Mouse (Mus musculus) lung, postnatal 0 days (tissue): ENCODE measurements at regions not wholly inside any gene's neighbourhood (a gene's known extent, or its start where the extent isn't known, plus 50 kb on each side); places are given as distances from the start of the nearest gene placed in this dataset.
A peak's percentile ranks its signal among the peaks of the same experiment; 100 is the strongest.
"Not testable (repeated sequence)": the region's sequence is repeated elsewhere in the genome, so short reads cannot be mapped to it uniquely, and the experiment has no call there.

Experiments used
- ATAC-seq: fragments of 200-750 bp; cut with Nextera tagmentation; 2 replicates; pipeline ENCODE4 v1.8.0; 2017; ENCODE audit warnings: moderate library complexity
- DNase-seq: peaks from one replicate; pipeline ENCODE4 v3.0.0-alpha.2; 2016; ENCODE audit warnings: low spot score
- H3K27ac ChIP-seq: fragments of 300-500 bp; sonication (generic); 2 replicates; pipeline ENCODE4 v1.5.1; 2014; ENCODE audit warnings: antibody characterized with exemption, mild to moderate bottlenecking, low read length, mixed read lengths
- H3K27me3 ChIP-seq: fragments of 300-500 bp; sonication (generic); replicated peaks from 2 replicates; pipeline ENCODE4 v1.6.1; 2014; ENCODE audit warnings: low read length, mixed read lengths; ENCODE audit not compliant: insufficient read depth
- H3K36me3 ChIP-seq: fragments of 300-500 bp; sonication (generic); 2 replicates; pipeline ENCODE4 v1.6.1; 2014; ENCODE audit warnings: low read length, mixed read lengths; ENCODE audit not compliant: insufficient read depth
- H3K4me1 ChIP-seq: fragments of 300-500 bp; sonication (generic); 2 replicates; pipeline ENCODE4 v1.6.1; 2014; ENCODE audit warnings: antibody characterized with exemption, low read depth, low read length, mixed read lengths; ENCODE audit not compliant: insufficient read depth
- H3K4me2 ChIP-seq: fragments of 300-500 bp; sonication (generic); replicated peaks from 2 replicates; pipeline ENCODE4 v1.6.1; 2014; ENCODE audit warnings: low read depth, mild to moderate bottlenecking, low read length, moderate library complexity, mixed read lengths
- H3K4me3 ChIP-seq: fragments of 300-500 bp; sonication (generic); 2 replicates; pipeline ENCODE4 v1.5.1; 2014; ENCODE audit warnings: low read depth, low read length
- H3K9ac ChIP-seq: fragments of 300-500 bp; sonication (generic); replicated peaks from 2 replicates; pipeline ENCODE4 v1.6.1; 2014; ENCODE audit warnings: low read depth, mild to moderate bottlenecking
- H3K9me3 ChIP-seq: fragments of 300-500 bp; sonication (generic); 2 replicates; pipeline ENCODE4 v1.6.1; 2016; ENCODE audit warnings: low read length, mixed read lengths
- CTCF ChIP-seq: IDR thresholded peaks from 2 replicates; pipeline ENCODE4 v1.5.1; 2016; ENCODE audit warnings: antibody characterized with exemption, mild to moderate bottlenecking
- EP300 ChIP-seq: IDR thresholded peaks from 2 replicates; pipeline ENCODE4 v1.6.1; 2016; ENCODE audit warnings: antibody characterized with exemption, mild to moderate bottlenecking, control low read depth
- WGBS: fragments of 180-500 bp; shearing (Covaris S2); extraction: QIAGEN DNeasy Blood & Tissue Kit; methylation state at CpG from one replicate; pipeline ENCODE4 v1.1.7; 2014; 5-methylcytosine and 5-hydroxymethylcytosine counted together

GRCm38 (mm10) chr12:77617552-77617951 is 379.6 kb downstream of the Fut8 start:
- no peaks in the 10 kb centered on the region for H3K27me3 ChIP-seq
- no peaks in the 10 kb centered on the region for H3K36me3 ChIP-seq
- ATAC-seq = no peak
- WGBS = 88% methylated on average over 3 of the region's 3 CpGs
- DNase-seq = no peak
- no peak for TF ChIP-seq CTCF
- TF ChIP-seq EP300 = no peak
- H3K4me2 ChIP-seq = no peak overlapping the region
- no peaks in the 10 kb centered on the region for H3K9me3 ChIP-seq
- H3K4me3 ChIP-seq = no peak overlapping the region
- no peaks in the 10 kb centered on the region for H3K4me1 ChIP-seq
- no peak overlapping the region for H3K27ac ChIP-seq
- H3K9ac ChIP-seq = no peak overlapping the region

DNA sequence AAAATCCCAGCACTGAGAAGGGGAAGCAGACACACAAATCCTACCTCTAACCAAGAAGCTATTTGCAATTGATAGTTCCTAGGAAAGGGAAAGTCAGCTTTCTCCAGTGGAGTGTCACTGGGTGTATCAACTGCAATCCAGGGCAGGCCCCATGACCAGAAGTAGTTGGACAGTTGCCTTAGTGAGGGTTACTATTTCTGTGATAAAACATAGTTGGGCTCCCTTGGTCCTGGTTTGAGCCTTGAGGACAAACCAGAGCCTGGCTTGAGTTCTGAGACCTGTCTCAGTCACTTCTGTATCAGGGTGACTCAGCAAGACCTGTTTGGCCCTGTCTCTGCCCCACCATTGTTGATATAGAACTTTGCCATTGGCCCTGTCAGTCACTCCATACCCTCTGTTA is 384.3 kb downstream of the Fut8 start:
- Histone ChIP-seq H3K9ac (no peak overlapping the region), H3K4me1 (no peaks in the 10 kb centered on the region), H3K27ac (no peak overlapping the region), H3K4me2 (no peak overlapping the region), H3K27me3 (no peaks in the 10 kb centered on the region), H3K9me3 (no peaks in the 10 kb centered on the region), H3K36me3 (no peaks in the 10 kb centered on the region), H3K4me3 (no peak overlapping the region)
- ATAC-seq (no peak), DNase-seq (no peak)
- TF ChIP-seq CTCF (no peak), EP300 (no peak)

DNA sequence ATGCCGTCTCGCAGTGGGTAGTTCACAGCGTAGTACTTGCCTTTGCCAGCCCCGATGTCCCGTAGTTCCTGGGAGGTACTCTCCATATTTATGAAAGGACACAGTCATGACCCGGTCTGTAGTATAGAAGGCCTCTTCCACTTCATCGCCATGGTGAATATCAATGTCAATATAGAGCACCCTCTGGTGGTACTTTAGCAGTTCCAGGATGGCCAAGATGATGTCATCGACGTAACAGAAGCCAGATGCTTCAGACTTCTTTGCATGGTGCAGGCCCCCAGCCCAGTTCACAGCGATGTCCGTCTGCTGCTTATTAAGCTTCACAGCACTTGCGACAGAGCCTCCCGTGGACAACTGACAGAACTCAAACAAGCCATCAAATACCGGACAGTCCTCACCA is 386.4 kb downstream of the Fut8 start:
- H3K27ac ChIP-seq = not testable (repeated sequence)

GRCm38 (mm10) chr12:77628358-77628850 is 390.5 kb downstream of the Fut8 start:
- DNase-seq = peak; percentile 40
- TF ChIP-seq CTCF = no peak
- no peak for TF ChIP-seq EP300
- Histone ChIP-seq H3K4me2 (no peak overlapping the region), H3K36me3 (no peaks in the 10 kb centered on the region), H3K4me1 (no peaks in the 10 kb centered on the region), H3K9me3 (no peaks in the 10 kb centered on the region), H3K27ac (no peak overlapping the region), H3K4me3 (no peak overlapping the region), H3K9ac (no peak overlapping the region), H3K27me3 (no peaks in the 10 kb centered on the region)
- ATAC-seq = no peak

More for the DNA sequence above, 386.4 kb downstream of the Fut8 start:
- ATAC-seq, H3K27me3 ChIP-seq, DNase-seq, H3K4me2 ChIP-seq, H3K36me3 ChIP-seq, H3K9ac ChIP-seq, H3K4me3 ChIP-seq, H3K9me3 ChIP-seq, H3K4me1 ChIP-seq: not testable (repeated sequence)
- peak; percentile 23; the same call in 1 of the 2 replicates for TF ChIP-seq CTCF
- 84% methylated on average over 14 of the region's 14 CpGs for WGBS

- DNase-seq (no peak), ATAC-seq (no peak)
- no peak overlapping the region for H3K27ac ChIP-seq
- no peak overlapping the region for H3K9ac ChIP-seq
- WGBS = 36% methylated on average over 10 of the region's 10 CpGs
- no peaks in the 10 kb centered on the region for H3K27me3 ChIP-seq
- no peak overlapping the region for H3K4me2 ChIP-seq
- no peaks in the 10 kb centered on the region for H3K4me1 ChIP-seq
- H3K36me3 ChIP-seq = no peaks in the 10 kb centered on the region
- no peaks in the 10 kb centered on the region for H3K9me3 ChIP-seq
- no peak overlapping the region for H3K4me3 ChIP-seq
- no peak for TF ChIP-seq EP300
- TF ChIP-seq CTCF = no peak
Measured at GRCm38 (mm10) chr12:77633981-77634650, 396.2 kb downstream of the Fut8 start.

DNA sequence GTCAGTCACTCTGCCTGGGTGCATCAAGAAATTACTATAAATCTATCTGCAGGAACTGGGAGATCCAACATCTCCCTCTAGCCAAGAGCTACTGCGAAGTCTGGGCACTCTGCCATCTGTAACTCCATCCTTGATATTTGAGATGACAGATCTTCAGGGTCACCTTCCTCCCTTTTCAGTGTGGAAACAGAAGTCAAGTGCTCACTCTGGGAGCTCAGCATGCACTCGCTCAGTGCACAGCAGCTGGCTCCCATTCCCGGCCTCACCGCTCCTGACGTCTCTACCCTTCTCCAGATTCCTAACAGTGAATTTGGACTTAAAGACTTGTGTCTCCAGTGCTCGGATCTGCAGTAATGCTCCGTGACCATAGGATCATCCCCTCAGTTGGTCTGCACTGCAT is 400.3 kb downstream of the Fut8 start:
- Histone ChIP-seq H3K27ac (no peak overlapping the region), H3K9me3 (no peaks in the 10 kb centered on the region), H3K9ac (no peak overlapping the region), H3K4me2 (no peak overlapping the region), H3K4me1 (no peaks in the 10 kb centered on the region), H3K27me3 (no peaks in the 10 kb centered on the region), H3K36me3 (no peaks in the 10 kb centered on the region), H3K4me3 (no peak overlapping the region)
- 27% methylated on average over 7 of the region's 7 CpGs for WGBS
- TF ChIP-seq CTCF (no peak), EP300 (no peak)
- ATAC-seq (peak; percentile 40; the same call in 1 of the 2 replicates), DNase-seq (peak; percentile 49)

DNA sequence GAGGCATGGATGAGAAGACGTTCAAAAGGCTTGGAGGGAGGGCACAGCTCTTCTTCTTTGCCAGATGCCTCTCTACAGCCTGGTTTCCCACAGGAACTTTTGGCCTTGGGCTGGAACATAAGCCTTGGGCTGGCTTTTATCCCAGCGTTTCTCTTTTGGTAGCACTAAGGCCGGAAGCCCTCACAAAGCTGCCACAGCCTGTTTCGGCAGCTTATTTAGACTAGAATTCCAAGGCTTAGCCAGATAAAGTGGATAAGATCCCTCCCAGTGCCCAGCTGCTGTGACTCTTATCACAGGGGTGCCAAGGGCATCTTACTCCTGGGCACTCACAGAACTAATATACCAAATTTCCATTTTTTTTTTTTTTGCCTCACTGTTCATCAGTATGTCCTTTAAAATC is 404.4 kb downstream of the Fut8 start:
- WGBS = 51% methylated on average over 4 of the region's 4 CpGs
- no peak for ATAC-seq

More for the DNA sequence above, 404.4 kb downstream of the Fut8 start:
- no peaks in the 10 kb centered on the region for H3K36me3 ChIP-seq
- no peak overlapping the region for H3K4me2 ChIP-seq
- H3K27me3 ChIP-seq = no peaks in the 10 kb centered on the region
- no peak overlapping the region for H3K27ac ChIP-seq
- H3K4me3 ChIP-seq = no peak overlapping the region
- no peaks in the 10 kb centered on the region for H3K4me1 ChIP-seq
- no peaks in the 10 kb centered on the region for H3K9me3 ChIP-seq
- DNase-seq = no peak
- H3K9ac ChIP-seq = no peak overlapping the region
- TF ChIP-seq CTCF (no peak), EP300 (no peak)
